Mouse (Mus musculus) bone marrow macrophage, adult 2 months (primary cell): ENCODE measurements at regions not wholly inside any gene's neighbourhood (a gene's known extent, or its start where the extent isn't known, plus 50 kb on each side); places are given as distances from the start of the nearest gene placed in this dataset.

ENCODE experiments used
- H3K27ac ChIP-seq: 2 replicates; pipeline ENCODE4 v1.5.1; 2012; ENCODE audit warnings: low read depth, low read length; ENCODE audit not compliant: insufficient read depth
- H3K4me1 ChIP-seq: 2 replicates; pipeline ENCODE4 v1.6.1; 2012; ENCODE audit warnings: low read length; ENCODE audit not compliant: control insufficient read depth, insufficient read depth
- H3K4me3 ChIP-seq: 2 replicates; pipeline ENCODE4 v1.5.1; 2012; ENCODE audit warnings: mild to moderate bottlenecking, low read length, moderate library complexity; ENCODE audit not compliant: insufficient read depth
- CTCF ChIP-seq: IDR thresholded peaks from 2 replicates; pipeline ENCODE4 v1.5.1; 2012; ENCODE audit warnings: low read depth, mild to moderate bottlenecking, low read length, moderate library complexity
- POLR2A ChIP-seq: IDR thresholded peaks from 2 replicates; pipeline ENCODE4 v1.6.1; 2012; ENCODE audit warnings: mild to moderate bottlenecking, low read depth, low read length, borderline replicate concordance

GRCm38 (mm10) chr13:28419950-28420381, 162.6 kb downstream of the Gm11361 start:
- H3K27ac ChIP-seq, result peak overlapping the region; percentile 76
- TF ChIP-seq CTCF (no peak), POLR2A (no peak)
- H3K4me1 ChIP-seq, result peaks cover 35% of the 10 kb centered on the region
- 0 out of 2 replicates have a peak overlapping the region, but pooled peaks have one; percentile 2 for H3K4me3 ChIP-seq

- peak overlapping the region; percentile 76 for H3K27ac ChIP-seq
- TF ChIP-seq CTCF, result no peak
- no peak for TF ChIP-seq POLR2A
- peaks cover 35% of the 10 kb centered on the region for H3K4me1 ChIP-seq
- peak overlapping the region; percentile 35 for H3K4me3 ChIP-seq
Observed at GRCm38 (mm10) chr13:28418936-28419681, 161.8 kb downstream of the Gm11361 start.

- no peak for TF ChIP-seq POLR2A
- no peak for TF ChIP-seq CTCF
- peaks cover 35% of the 10 kb centered on the region for H3K4me1 ChIP-seq
- peak overlapping the region; percentile 76 for H3K27ac ChIP-seq
- peak overlapping the region; percentile 35 for H3K4me3 ChIP-seq
Observed at GRCm38 (mm10) chr13:28417929-28418881, 160.9 kb downstream of the Gm11361 start.

- peak overlapping the region; percentile 76 for H3K27ac ChIP-seq
- TF ChIP-seq POLR2A (no peak), CTCF (no peak)
- H3K4me1 ChIP-seq, result peaks cover 35% of the 10 kb centered on the region
- H3K4me3 ChIP-seq, result peak overlapping the region; percentile 26
Observed at GRCm38 (mm10) chr13:28417431-28417928, 160.2 kb downstream of the Gm11361 start.

- Histone ChIP-seq H3K27ac (peak overlapping the region; percentile 76; the same call in 1 of the 2 replicates), H3K4me3 (no peak overlapping the region), H3K4me1 (peaks cover 35% of the 10 kb centered on the region)
- no peak for TF ChIP-seq CTCF
- TF ChIP-seq POLR2A, result no peak
Observed at GRCm38 (mm10) chr13:28416887-28417286, 159.6 kb downstream of the Gm11361 start.

GRCm38 (mm10) chr13:28416231-28416630, 158.9 kb downstream of the Gm11361 start:
- TF ChIP-seq CTCF (no peak), POLR2A (no peak)
- Histone ChIP-seq H3K4me1 (peaks cover 35% of the 10 kb centered on the region), H3K27ac (no peak overlapping the region), H3K4me3 (no peak overlapping the region)

GRCm38 (mm10) chr13:28415769-28416168, 158.4 kb downstream of the Gm11361 start:
- Histone ChIP-seq H3K4me3 (no peak overlapping the region), H3K4me1 (peaks cover 35% of the 10 kb centered on the region), H3K27ac (no peak overlapping the region)
- no peak for TF ChIP-seq CTCF
- TF ChIP-seq POLR2A, result no peak

GRCm38 (mm10) chr13:28410324-28410723, 153.0 kb downstream of the Gm11361 start:
- Histone ChIP-seq H3K27ac (no peak overlapping the region), H3K4me3 (no peak overlapping the region), H3K4me1 (no peaks in the 10 kb centered on the region; the same call in 1 of the 2 replicates)
- TF ChIP-seq CTCF (no peak), POLR2A (no peak)

- no peak overlapping the region for H3K4me3 ChIP-seq
- no peak overlapping the region for H3K27ac ChIP-seq
- TF ChIP-seq POLR2A (no peak), CTCF (no peak)
- no peaks in the 10 kb centered on the region for H3K4me1 ChIP-seq
Observed at GRCm38 (mm10) chr13:28409609-28409902, 152.2 kb downstream of the Gm11361 start.
